Mouse (Mus musculus) colon, adult 2 months (tissue): ENCODE measurements around the gene Obp1a. TPM values are rescaled to one million over a fixed set of nuclear protein-coding genes. Genes with fewer than 3 reads are reported as not detected.

Source experiments
- polyA plus RNA-seq: library from polyadenylated mRNA; depleted of rRNA; stranded (reverse); fragments of >200 nt; gene quantifications from 2 replicates; pipeline ENCODE4 v1.2.3, GENCODE M21; 2012; rRNA removed

The Obp1a gene
- not detected in 2 replicates for polyA plus RNA-seq

GRCm38 (mm10) chrX:78091274-78091673, at the start of gene Obp1a:
Obp1a (minus strand) TSS chrX:78091374.

GRCm38 (mm10) chrX:78125167-78125566, 34.0 kb upstream of the Obp1a start, which contains the start of gene Gm5938:
Gm5938 (plus strand) TSS chrX:78125467.

Other genes starting within 250 kb of the Obp1a start
- gene Pbsn, start 237.8 kb downstream of the Obp1a start, polyA plus RNA-seq = not detected in 2 replicates
- gene Gm14744, start 226.6 kb downstream of the Obp1a start, polyA plus RNA-seq = not detected in 2 replicates
- gene 5430402E10Rik, start 166.3 kb downstream of the Obp1a start, polyA plus RNA-seq = not detected in 2 replicates
- not detected in 2 replicates for gene Gm5938, start 34.1 kb upstream of the Obp1a start, polyA plus RNA-seq
- gene Obp1b, start 95.4 kb upstream of the Obp1a start, polyA plus RNA-seq = not detected in 2 replicates
- not detected in 2 replicates for gene Gm14743, start 154.5 kb upstream of the Obp1a start, polyA plus RNA-seq